Comparison of ENCODE assay signal across 8 mouse cellular contexts in genomic region chr8:90876213-90876721, GRCm38 (mm10). TPM values are rescaled to one million over a fixed set of nuclear protein-coding genes. Genes with fewer than 3 reads are reported as not detected.
DNase-seq lines count a peak whose midpoint lies in the region; ATAC-seq lines count a peak whose summit lies in the region.

No protein-coding gene starts in this region.

- WGBS in hindbrain, embryonic 14.5 days, result 1% methylated on average over 12 of the region's 12 CpGs

- H3K4me3 ChIP-seq in hindbrain, embryonic 14.5 days (replicated peaks; ENCODE audit: low read length), result peak overlapping the region; percentile 28

- ATAC-seq in hindbrain, embryonic 14.5 days (ENCODE audit: low FRiP score), result peak; percentile 62; the same call in 1 of the 2 replicates

- no peaks in the 10 kb centered on the region for H3K27me3 ChIP-seq in hindbrain, embryonic 14.5 days (ENCODE audit: control insufficient read depth, insufficient read depth, low read length)

- H3K4me2 ChIP-seq in hindbrain, embryonic 14.5 days (replicated peaks), result peak overlapping the region; percentile 66

- H3K27ac ChIP-seq in hindbrain, embryonic 14.5 days, result peak overlapping the region; percentile 89

- peak overlapping the region; percentile 42 for H3K9ac ChIP-seq in hindbrain, embryonic 14.5 days

- peaks cover 34% of the 10 kb centered on the region for H3K4me1 ChIP-seq in hindbrain, embryonic 14.5 days (replicated peaks; ENCODE audit: control insufficient read depth, insufficient read depth, low read length)

- peak; percentile 94 for DNase-seq in Muller cell, postnatal 12 days (ENCODE audit: inconsistent ontology term)
- peak; percentile 59 for DNase-seq in cerebellum, adult 9-10 months
- peak; percentile 76 for DNase-seq in gastrocnemius, adult 18-20 months (ENCODE audit: low spot score)
- peak; percentile 50 for DNase-seq in hindbrain, embryonic 14.5 days (ENCODE audit: low spot score)
- peak; percentile 35 to 47 for DNase-seq in layer of hippocampus, postnatal 25 days (ENCODE audit: extremely low spot score in 1 of 2, low spot score in 1 of 2)
- DNase-seq in lung, postnatal 25 days (ENCODE audit: low spot score), result peak; percentile 68
- DNase-seq in ovary, postnatal 36 days (ENCODE audit: low spot score), result peak; percentile 58
- peak; percentile 71 to 76 for DNase-seq in urinary bladder, postnatal 4 days (ENCODE audit: low spot score in 2 of 2)

- H3K36me3 ChIP-seq in hindbrain, embryonic 14.5 days (replicated peaks; ENCODE audit: control insufficient read depth, insufficient read depth), result no peaks in the 10 kb centered on the region

- H3K9me3 ChIP-seq in hindbrain, embryonic 14.5 days (ENCODE audit: control insufficient read depth, low read length), result no peaks in the 10 kb centered on the region

RNA-seq across cellular contexts. Expression of gene Chd9, which starts 48.1 kb away (rescaled TPM):
- 10 to 100 TPM; 28.7 to 53.9 TPM for total RNA-seq in gastrocnemius, adult 18-20 months (2021)
- 99.2 and 103 TPM in 2 replicates for polyA plus RNA-seq in hindbrain, embryonic 14.5 days (2014; fragmentation: Nextera tagmentation; extraction: Ambion mirVana)
- 100 to 1,000 TPM; 236 to 287 TPM for total RNA-seq in layer of hippocampus, postnatal 25 days (2021)

RNA-seq across cellular contexts. Expression of gene Gm19935, which starts 59.1 kb away (rescaled TPM):
- total RNA-seq in gastrocnemius, adult 18-20 months (2021), result not detected
- polyA plus RNA-seq in hindbrain, embryonic 14.5 days (2014; fragmentation: Nextera tagmentation; extraction: Ambion mirVana), result 2.6 and 2.7 TPM in 2 replicates
- 1 to 10 TPM; 1.9 to 2.0 TPM for total RNA-seq in layer of hippocampus, postnatal 25 days (2021)

Comparison
In these comparisons a context has a peak if more than half of its experiments do, and no peak if none do; other contexts are left out.
1. Peak in every context shown above with its lines: DNase-seq, ATAC-seq, H3K4me3 ChIP-seq and H3K27ac ChIP-seq.
2. DNase-seq: peak in every context shown above with its lines; median percentile 94 in Muller cell, postnatal 12 days; 76 in gastrocnemius, adult 18-20 months; 74 in urinary bladder, postnatal 4 days; 68 in lung, postnatal 25 days; 59 in cerebellum, adult 9-10 months; 58 in ovary, postnatal 36 days; 50 in hindbrain, embryonic 14.5 days; 41 in layer of hippocampus, postnatal 25 days.
3. RNA of gene Chd9, which starts 48.1 kb away (total RNA-seq): 236 to 287 TPM in layer of hippocampus, postnatal 25 days; 28.7 to 53.9 TPM in gastrocnemius, adult 18-20 months; every median in the first group is over 4 times any median in the second.